Mouse (Mus musculus) heart, postnatal 14 days (tissue): ENCODE measurements around the gene Smim8. TPM values are rescaled to one million over a fixed set of nuclear protein-coding genes. Genes with fewer than 3 reads are reported as not detected.

Experiments used
- DNase-seq, 2 experiments: peaks; one replicate each; pipeline ENCODE4 v3.0.0; 2021 to 2022
- intact Hi-C: fragments of 180-260 bp; cut with DNase I; formaldehyde crosslinking; loops from one replicate; pipeline ENCODE4 v1.15.1; 2025
- total RNA-seq, 2 experiments: library from RNA; stranded (reverse); gene quantifications; 2 replicates each; pipeline ENCODE4 v1.2.3; 2021

Smim8 gene
- total RNA-seq, 2 experiments from 2014 or later = 43.9 to 48.8 TPM

DNA sequence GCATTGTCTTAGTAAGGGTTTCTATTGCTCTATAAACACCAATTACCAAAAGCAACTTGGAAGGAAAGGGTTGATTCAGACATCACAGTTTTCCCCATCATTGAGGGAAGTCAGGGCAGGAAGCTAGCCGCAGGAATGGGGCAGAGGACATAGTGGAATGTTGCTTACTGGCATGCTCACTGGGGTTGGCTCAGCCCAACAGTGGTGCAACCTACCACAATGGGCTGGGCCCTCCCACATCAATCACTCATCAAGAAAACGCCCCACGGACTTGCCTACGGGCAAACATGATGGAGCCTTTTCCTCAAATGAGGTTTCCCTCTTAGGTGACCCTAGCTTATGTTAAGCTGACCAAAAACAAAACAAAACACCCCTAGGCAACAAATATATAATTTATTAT, 55.0 kb downstream of the Smim8 start:
- DNase-seq = no peak

DNA sequence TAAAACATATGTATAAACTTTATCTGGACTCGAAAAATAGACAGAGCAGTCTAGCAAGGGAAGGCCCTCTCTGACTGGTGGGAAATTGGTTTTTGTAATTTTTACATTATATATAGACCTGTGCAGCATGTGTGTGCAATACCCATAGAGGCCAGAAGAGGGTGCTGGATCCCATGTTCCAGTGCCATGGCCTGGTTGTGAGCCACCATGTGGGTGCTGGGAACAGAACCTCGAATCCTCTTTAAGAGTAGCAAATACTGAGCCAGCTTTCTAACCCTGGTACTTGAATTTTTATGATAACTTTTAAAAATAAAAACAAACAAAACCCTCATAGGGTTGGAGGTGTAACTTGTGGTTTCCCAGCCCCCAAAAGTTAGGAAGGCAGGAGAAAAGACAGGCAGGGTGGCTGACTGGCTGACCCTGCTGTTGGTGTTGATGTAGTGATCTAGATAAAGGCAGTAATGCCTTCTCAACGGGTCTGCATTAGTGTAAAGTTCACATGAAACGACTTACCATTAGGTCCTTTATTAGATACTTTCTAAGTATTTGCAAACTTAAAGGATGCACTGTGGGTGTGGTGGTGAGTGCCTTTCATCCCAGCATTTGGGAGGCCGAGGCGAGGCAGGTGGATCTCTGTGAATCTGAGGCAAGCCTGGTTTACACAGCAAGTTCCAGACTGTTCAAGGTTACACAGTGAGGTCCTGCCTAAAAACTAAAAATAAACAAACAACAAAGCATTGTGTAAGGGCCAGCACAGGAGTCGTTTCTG, 57.9 kb downstream of the Smim8 start:
- DNase-seq = no peak
- intact Hi-C loops = no loop called here

More for the DNA sequence above, 55.0 kb downstream of the Smim8 start:
- intact Hi-C loops = no loop called here

DNA sequence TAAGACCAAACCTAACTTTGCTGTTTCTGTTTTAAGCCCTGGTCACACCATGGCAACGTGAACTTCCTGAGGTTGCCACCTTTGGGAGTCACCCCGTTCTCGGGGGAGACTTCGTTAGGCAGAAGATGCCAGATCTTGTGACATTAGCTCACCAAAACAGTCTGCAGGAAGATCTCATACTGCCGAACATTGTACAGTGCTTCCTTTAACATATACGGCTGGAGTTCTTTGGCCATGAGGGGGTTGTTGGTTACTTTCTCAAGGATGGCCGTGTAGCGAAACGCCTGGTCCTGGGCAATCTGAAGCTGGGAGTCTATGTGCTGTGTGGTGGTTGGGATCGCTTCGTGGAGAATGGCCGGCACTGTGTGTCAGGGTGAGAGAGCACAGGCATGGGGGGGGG, 58.8 kb downstream of the Smim8 start:
- intact Hi-C loops = no loop called here
- no peak for DNase-seq

Other genes with a start within 250 kb of the Smim8 start
- 10 to 100 TPM; 55.5 to 56.6 TPM for gene Akirin2, start 227.5 kb downstream of the Smim8 start, total RNA-seq
- gene Orc3, start 163.5 kb downstream of the Smim8 start, total RNA-seq = 10 to 100 TPM; 38.4 to 39.7 TPM
- 10 to 100 TPM; 30.9 to 31.1 TPM for gene Rars2, start 163.5 kb downstream of the Smim8 start, total RNA-seq
- 10 to 100 TPM; 14.7 to 18.5 TPM for gene Slc35a1, start 91.0 kb downstream of the Smim8 start, total RNA-seq
- under 1 TPM; 0.17 to 0.79 TPM for gene Cfap206, start 48.2 kb downstream of the Smim8 start, total RNA-seq
- gene Gm136, start 22.2 kb downstream of the Smim8 start, total RNA-seq = not detected
- 10 to 100 TPM; 17.3 to 17.5 TPM for gene Zfp292, start 104.5 kb upstream of the Smim8 start, total RNA-seq
- gene Cga, start 115.4 kb upstream of the Smim8 start, total RNA-seq = not detected